Mouse (Mus musculus): ENCODE data around the gene Pla2g7. TPM values are rescaled to one million over a fixed set of nuclear protein-coding genes. Genes with fewer than 3 reads are reported as not detected.
"Not testable (repeated sequence)": the region's sequence is repeated elsewhere in the genome, so short reads cannot be mapped to it uniquely, and the experiment has no call there.

Gene Pla2g7
- total and polyA plus RNA-seq, 2 experiments from 2014 or later: 115 to 313 TPM

DNA sequence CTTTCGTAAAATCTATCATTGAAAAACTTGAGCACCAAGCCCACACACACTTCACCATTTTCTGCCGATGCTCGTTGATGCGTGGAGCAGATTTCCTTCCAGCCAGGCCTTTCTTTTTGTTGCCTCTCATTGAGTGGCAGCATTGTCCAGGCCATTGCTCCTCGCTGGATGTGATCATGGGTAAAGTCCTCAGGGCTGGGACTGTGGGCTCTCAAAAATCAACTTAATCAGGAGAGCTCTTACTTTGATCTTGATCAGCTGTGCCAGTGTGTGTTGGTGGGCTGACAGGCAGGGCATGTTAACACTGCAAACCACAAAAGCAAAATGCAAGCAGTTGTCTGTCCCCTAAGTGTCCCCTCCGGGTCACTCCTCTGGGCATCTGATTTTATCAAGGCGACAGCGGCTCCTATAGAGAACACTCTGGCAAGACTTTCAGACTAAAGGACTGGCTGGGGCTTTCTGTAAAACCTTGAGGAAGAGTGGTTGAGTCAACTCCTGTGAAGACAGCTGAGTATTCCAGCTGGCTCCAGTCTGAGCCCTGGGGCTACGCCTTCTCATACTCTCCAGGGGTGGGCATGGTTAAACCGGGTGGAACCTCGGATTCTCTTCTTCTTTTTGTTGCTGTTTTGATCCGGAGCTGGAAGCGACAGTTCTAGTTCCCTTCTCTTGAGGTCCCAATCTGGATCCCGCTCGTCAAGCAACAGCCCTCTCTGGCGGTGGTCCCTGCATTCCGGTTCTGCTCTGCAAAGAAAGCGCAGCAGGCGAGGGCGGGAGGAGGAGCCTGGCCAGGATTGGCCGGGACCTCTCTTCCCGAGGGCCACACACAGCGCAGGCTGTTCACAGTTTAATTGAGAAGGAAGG, 33.3 kb upstream of the Pla2g7 start:
- 0 out of 2 replicates have a peak overlapping the region, but pooled peaks have one; percentile 14 for H3K4me3 ChIP-seq (ENCODE audit: low read length)
- peak; percentile 95 for ATAC-seq
- H3K9me3 ChIP-seq (ENCODE audit: low read length): no peaks in the 10 kb centered on the region
- peak overlapping the region; percentile 35 for H3K4me2 ChIP-seq (ENCODE audit: low read depth, low read length)
- no peaks in the 10 kb centered on the region for H3K36me3 ChIP-seq (ENCODE audit: insufficient read depth, low read length)
- WGBS: 6% methylated on average over 23 of the region's 23 CpGs
- peak; percentile 85 for DNase-seq (ENCODE audit: low spot score)
- 0 out of 2 replicates have a peak, but pooled peaks cover 3% of the 10 kb centered on the region for H3K4me1 ChIP-seq (ENCODE audit: insufficient read depth, low read length)
- H3K27me3 ChIP-seq (ENCODE audit: insufficient read depth, low read length): no peaks in the 10 kb centered on the region
- peak; percentile 47; the same call in 1 of the 2 replicates for TF ChIP-seq CTCF (IDR thresholded peaks at IDR 0.05; ENCODE audit: low read depth)
- H3K9ac ChIP-seq (replicated peaks; ENCODE audit: low read length): no peak overlapping the region
- H3K27ac ChIP-seq: peak overlapping the region; percentile 62

DNA sequence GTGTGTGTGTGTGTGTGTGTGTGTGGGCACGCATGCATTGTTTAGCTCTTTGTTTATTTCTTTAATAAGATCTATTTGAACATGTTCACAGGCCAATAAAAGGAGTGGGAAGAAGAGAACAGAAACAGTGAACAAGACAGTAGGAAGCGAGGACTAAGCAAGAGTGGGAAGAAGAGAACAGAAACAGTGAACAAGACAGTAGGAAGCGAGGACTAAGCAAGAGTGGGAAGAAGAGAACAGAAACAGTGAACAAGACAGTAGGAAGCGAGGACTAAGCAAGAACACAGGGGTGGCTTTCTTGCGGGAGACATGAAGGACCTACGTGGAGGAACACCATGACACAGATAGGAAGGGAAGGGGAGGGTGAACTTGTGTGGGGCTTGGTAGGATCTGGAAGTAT, 31.1 kb upstream of the Pla2g7 start:
- DNase-seq (ENCODE audit: low spot score); H3K4me3 ChIP-seq (ENCODE audit: low read length); H3K27ac ChIP-seq; H3K9me3 ChIP-seq (ENCODE audit: low read length); H3K27me3 ChIP-seq (ENCODE audit: insufficient read depth, low read length); H3K9ac ChIP-seq (replicated peaks; ENCODE audit: low read length); ATAC-seq; H3K36me3 ChIP-seq (ENCODE audit: insufficient read depth, low read length); H3K4me1 ChIP-seq (ENCODE audit: insufficient read depth, low read length); H3K4me2 ChIP-seq (ENCODE audit: low read depth, low read length): not testable (repeated sequence)
- 90% methylated on average over 6 of the region's 6 CpGs for WGBS

DNA sequence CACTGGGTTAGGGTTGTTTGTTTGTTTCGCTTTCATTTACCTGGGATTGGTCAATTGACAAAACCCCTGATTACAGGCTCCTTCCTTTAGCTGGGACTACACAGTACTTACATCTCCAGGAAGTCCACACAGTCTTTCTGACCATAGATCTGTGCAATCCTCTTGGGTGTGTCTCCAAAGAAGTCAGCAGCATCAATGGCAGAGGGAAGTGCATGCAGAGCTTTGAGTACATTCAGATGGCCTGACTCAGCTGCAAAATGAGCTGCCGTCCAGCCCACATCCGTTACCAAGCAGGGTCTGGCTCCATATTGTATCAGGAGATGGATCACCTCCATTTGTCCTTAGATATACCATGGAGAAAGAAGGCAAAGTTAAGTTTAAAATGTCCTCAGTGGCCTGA, 29.1 kb upstream of the Pla2g7 start:
- no peak for TF ChIP-seq CTCF (IDR thresholded peaks at IDR 0.05; ENCODE audit: low read depth)
- WGBS: 90% methylated on average over 3 of the region's 3 CpGs
- Histone ChIP-seq H3K4me2 (ENCODE audit: low read depth, low read length) (no peak overlapping the region), H3K27me3 (ENCODE audit: insufficient read depth, low read length) (no peaks in the 10 kb centered on the region), H3K9ac (replicated peaks; ENCODE audit: low read length) (no peak overlapping the region), H3K27ac (no peak overlapping the region), H3K9me3 (ENCODE audit: low read length) (no peaks in the 10 kb centered on the region), H3K4me1 (ENCODE audit: insufficient read depth, low read length) (0 out of 2 replicates have a peak, but pooled peaks cover 3% of the 10 kb centered on the region), H3K36me3 (ENCODE audit: insufficient read depth, low read length) (no peaks in the 10 kb centered on the region), H3K4me3 (ENCODE audit: low read length) (no peak overlapping the region)
- ATAC-seq (no peak), DNase-seq (ENCODE audit: low spot score) (no peak)

DNA sequence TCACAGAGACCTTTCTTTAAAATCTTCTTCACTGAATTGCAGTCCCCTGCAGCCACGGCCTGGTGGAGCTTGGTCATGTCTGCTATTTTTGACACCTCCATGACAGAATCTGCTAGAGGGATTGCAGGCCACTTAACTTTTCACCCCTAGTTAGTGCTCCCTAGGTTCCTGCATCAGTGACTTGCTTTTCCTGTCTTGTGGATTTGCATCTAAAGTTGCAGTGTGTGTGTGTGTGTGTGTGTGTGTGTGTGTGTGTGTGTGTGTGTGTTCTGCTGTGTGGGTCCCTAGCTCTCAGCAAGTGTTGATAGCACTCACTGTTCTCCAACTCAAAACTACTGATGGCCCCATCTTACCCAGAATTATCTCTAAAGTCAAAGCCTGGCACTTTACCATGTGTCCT, 24.4 kb upstream of the Pla2g7 start, which contains the start of gene Ankrd66:
Ankrd66 (minus strand) TSS at position 101 of the 400 bp plus-strand sequence.
- Histone ChIP-seq H3K27ac (no peak within 1 kb of the TSS), H3K4me2 (ENCODE audit: low read depth, low read length) (no peak within 1 kb of the TSS), H3K36me3 (ENCODE audit: insufficient read depth, low read length) (no peaks in the 10 kb centered on the region), H3K9me3 (ENCODE audit: low read length) (no peaks in the 10 kb centered on the region), H3K4me1 (ENCODE audit: insufficient read depth, low read length) (no peaks in the 10 kb centered on the region), H3K4me3 (ENCODE audit: low read length) (no peak within 1 kb of the TSS), H3K9ac (replicated peaks; ENCODE audit: low read length) (no peak within 1 kb of the TSS), H3K27me3 (ENCODE audit: insufficient read depth, low read length) (no peaks in the 10 kb centered on the region)
- ATAC-seq (no peak), DNase-seq (ENCODE audit: low spot score) (no peak)
- TF ChIP-seq CTCF (IDR thresholded peaks at IDR 0.05; ENCODE audit: low read depth): no peak
- WGBS: 59% methylated on average over 1 of the region's 1 CpGs

DNA sequence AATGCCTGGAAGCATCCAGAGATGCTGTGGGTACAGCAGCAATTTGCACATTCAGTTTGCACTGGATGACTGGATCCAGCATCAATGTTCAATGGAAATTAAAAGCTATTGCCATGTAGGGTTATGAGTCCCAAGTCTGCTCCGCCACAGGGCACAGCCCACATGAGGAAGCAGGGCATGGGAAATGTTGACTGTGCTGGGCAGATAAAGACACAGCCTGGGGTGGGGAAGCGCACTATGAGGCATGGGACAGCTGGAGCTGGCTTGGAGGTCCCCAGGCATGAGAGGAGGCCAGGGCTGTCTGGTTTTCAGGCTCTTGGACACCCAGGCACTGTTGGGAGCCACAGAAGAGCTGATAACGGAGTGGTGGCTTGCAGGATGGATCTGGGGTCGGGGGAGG, 23.9 kb upstream of the Pla2g7 start:
- no peak overlapping the region for H3K9ac ChIP-seq (replicated peaks; ENCODE audit: low read length)
- H3K27me3 ChIP-seq (ENCODE audit: insufficient read depth, low read length): no peaks in the 10 kb centered on the region
- no peak for ATAC-seq
- no peak overlapping the region for H3K27ac ChIP-seq
- no peak for DNase-seq (ENCODE audit: low spot score)
- no peaks in the 10 kb centered on the region for H3K4me1 ChIP-seq (ENCODE audit: insufficient read depth, low read length)
- 84% methylated on average over 4 of the region's 4 CpGs for WGBS
- no peak for TF ChIP-seq CTCF (IDR thresholded peaks at IDR 0.05; ENCODE audit: low read depth)
- H3K4me2 ChIP-seq (ENCODE audit: low read depth, low read length): no peak overlapping the region
- no peaks in the 10 kb centered on the region for H3K9me3 ChIP-seq (ENCODE audit: low read length)
- no peak overlapping the region for H3K4me3 ChIP-seq (ENCODE audit: low read length)
- H3K36me3 ChIP-seq (ENCODE audit: insufficient read depth, low read length): no peaks in the 10 kb centered on the region

DNA sequence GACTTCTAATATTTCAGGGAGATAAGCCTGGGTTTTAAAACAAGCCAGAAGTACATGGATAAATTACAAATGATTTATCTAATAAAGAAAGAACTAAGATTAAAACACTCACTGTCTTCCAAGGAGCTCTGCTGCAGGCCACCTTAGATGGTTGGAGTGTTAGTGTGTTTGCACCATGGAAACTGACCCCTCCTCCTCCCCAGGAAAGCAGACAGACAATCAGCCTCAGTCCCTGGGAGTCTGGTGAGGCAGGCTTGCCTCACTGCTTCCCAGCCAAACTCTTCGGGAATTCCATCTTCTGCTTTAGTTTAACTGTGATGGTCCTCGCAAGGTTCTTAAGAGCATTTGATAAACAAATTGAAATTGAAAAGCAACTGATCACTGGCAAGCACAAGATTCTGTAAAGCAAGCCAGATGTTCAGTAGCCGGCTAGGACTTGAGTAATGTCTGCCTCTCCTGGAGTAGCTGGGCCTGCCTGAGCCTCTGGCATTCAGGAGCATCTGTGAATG, 16.7 kb upstream of the Pla2g7 start:
- DNase-seq (ENCODE audit: low spot score) (no peak), ATAC-seq (no peak)
- no peaks in the 10 kb centered on the region for H3K36me3 ChIP-seq (ENCODE audit: insufficient read depth, low read length)
- TF ChIP-seq CTCF (IDR thresholded peaks at IDR 0.05; ENCODE audit: low read depth): no peak
- H3K27ac ChIP-seq: no peak overlapping the region
- WGBS: 13% methylated on average over 3 of the region's 3 CpGs
- no peak overlapping the region for H3K4me3 ChIP-seq (ENCODE audit: low read length)
- H3K4me1 ChIP-seq (ENCODE audit: insufficient read depth, low read length): no peaks in the 10 kb centered on the region
- no peaks in the 10 kb centered on the region for H3K9me3 ChIP-seq (ENCODE audit: low read length)
- no peak overlapping the region for H3K4me2 ChIP-seq (ENCODE audit: low read depth, low read length)
- H3K27me3 ChIP-seq (ENCODE audit: insufficient read depth, low read length): no peaks in the 10 kb centered on the region
- no peak overlapping the region for H3K9ac ChIP-seq (replicated peaks; ENCODE audit: low read length)
